Mouse (Mus musculus) fibroblast of lung, adult 2 months (primary cell): Measurements from ENCODE around the gene Tnrc18.

Experiments used
- DNase-seq: peaks from one replicate; pipeline ENCODE4 v3.0.0-alpha.2; 2011; ENCODE audit warnings: low read depth

The Tnrc18 gene

GRCm38 (mm10) chr5:142723520-142724133 is 93.8 kb downstream of the Tnrc18 start:
- DNase-seq = peak; percentile 31

GRCm38 (mm10) chr5:142719897-142720296 is 97.6 kb downstream of the Tnrc18 start:
- DNase-seq = no peak

GRCm38 (mm10) chr5:142718486-142718885 is 99.0 kb downstream of the Tnrc18 start:
- DNase-seq = no peak

- DNase-seq = peak; percentile 35
Observed at GRCm38 (mm10) chr5:142718037-142718436, 99.4 kb downstream of the Tnrc18 start.

GRCm38 (mm10) chr5:142716056-142716455 is 101.4 kb downstream of the Tnrc18 start:
- DNase-seq = no peak

- no peak for DNase-seq
Observed at GRCm38 (mm10) chr5:142715059-142715458, 102.4 kb downstream of the Tnrc18 start.

- no peak for DNase-seq
Observed at GRCm38 (mm10) chr5:142713966-142714365, 103.5 kb downstream of the Tnrc18 start.

- DNase-seq = no peak
Observed at GRCm38 (mm10) chr5:142712373-142712772, 105.1 kb downstream of the Tnrc18 start.

GRCm38 (mm10) chr5:142709436-142709835 is 108.0 kb downstream of the Tnrc18 start:
- DNase-seq = no peak

- DNase-seq = no peak
Observed at GRCm38 (mm10) chr5:142707709-142708108, 109.8 kb downstream of the Tnrc18 start.

GRCm38 (mm10) chr5:142703569-142703968 is 113.9 kb downstream of the Tnrc18 start:
- no peak for DNase-seq

- no peak for DNase-seq
Observed at GRCm38 (mm10) chr5:142702511-142703138, 114.8 kb downstream of the Tnrc18 start.

GRCm38 (mm10) chr5:142701651-142702510 is 115.6 kb downstream of the Tnrc18 start:
- DNase-seq = no peak

GRCm38 (mm10) chr5:142700842-142701589 is 116.4 kb downstream of the Tnrc18 start:
- DNase-seq = no peak

- no peak for DNase-seq
Observed at GRCm38 (mm10) chr5:142697742-142698141, 119.7 kb downstream of the Tnrc18 start.

- DNase-seq = no peak
Observed at GRCm38 (mm10) chr5:142696865-142697264, 120.6 kb downstream of the Tnrc18 start.

GRCm38 (mm10) chr5:142696258-142696657 is 121.2 kb downstream of the Tnrc18 start:
- no peak for DNase-seq

GRCm38 (mm10) chr5:142694627-142695340 is 122.7 kb downstream of the Tnrc18 start:
- no peak for DNase-seq

- DNase-seq = no peak
Observed at GRCm38 (mm10) chr5:142693738-142694430, 123.6 kb downstream of the Tnrc18 start.

GRCm38 (mm10) chr5:142692971-142693737 is 124.3 kb downstream of the Tnrc18 start:
- DNase-seq = no peak
